Mouse (Mus musculus) cerebellum, adult 11 months (tissue): Measurements from ENCODE around the gene Dtx3l.
"Not testable (repeated sequence)": the region's sequence is repeated elsewhere in the genome, so short reads cannot be mapped to it uniquely, and the experiment has no call there.

Experiments used
- DNase-seq: peaks from one replicate; pipeline ENCODE4 v3.0.0; 2022

Gene Dtx3l

DNA sequence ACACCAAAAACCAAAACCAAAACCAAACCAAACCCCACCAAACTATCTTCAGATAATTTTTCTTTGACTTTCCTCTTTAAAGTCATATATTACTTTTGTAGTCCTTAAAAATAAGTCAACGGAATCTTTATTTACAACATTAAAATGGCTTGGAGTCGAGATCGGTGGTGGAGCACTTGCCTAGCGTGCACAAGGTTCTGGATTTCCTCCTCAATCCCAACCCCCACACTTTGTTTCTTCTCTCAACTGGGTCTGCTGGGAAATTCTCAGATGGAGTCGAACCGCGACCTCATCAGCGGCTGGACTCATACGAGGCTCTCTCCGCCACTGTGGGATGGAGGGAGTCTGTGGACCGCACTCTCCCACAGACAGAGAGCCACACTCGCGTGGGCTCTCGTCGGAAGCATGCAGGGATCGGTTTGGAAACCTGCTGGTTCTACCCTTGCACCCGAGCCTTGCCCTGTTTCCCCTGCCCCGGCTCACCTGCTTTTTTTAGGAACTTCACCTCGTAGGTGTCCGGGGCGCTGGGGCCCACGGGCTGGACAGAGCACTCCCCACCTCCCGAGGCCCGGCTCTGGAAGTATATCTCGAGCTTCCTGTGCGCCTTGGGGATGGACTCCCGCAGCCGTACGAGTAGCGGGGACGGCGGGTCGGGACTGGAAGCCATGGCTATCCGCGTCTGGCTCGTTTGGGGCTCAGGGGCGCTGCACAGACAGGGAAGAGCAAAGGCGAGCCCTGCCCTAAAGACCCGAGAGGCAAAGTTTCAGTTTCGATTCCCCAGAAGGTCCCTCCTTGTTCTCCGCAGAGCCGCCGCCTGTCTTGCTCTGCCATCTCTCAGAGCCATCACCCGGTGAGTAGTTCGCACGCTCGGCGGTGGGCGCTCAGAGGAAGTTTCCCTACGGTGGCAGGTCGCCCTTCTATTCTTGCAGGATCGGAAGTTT lies at the start of gene Dtx3l, which contains the start of gene Parp9:
Gene Dtx3l, minus strand, starts transcription at position 941 of the 941 bp plus-strand sequence.
Gene Parp9, plus strand, starts transcription at position 260 of the 941 bp plus-strand sequence.
- peak; percentile 19 for DNase-seq

GRCm38 (mm10) chr16:35987930-35988329 lies 49.0 kb upstream of the Dtx3l start:
- DNase-seq: no peak

DNA sequence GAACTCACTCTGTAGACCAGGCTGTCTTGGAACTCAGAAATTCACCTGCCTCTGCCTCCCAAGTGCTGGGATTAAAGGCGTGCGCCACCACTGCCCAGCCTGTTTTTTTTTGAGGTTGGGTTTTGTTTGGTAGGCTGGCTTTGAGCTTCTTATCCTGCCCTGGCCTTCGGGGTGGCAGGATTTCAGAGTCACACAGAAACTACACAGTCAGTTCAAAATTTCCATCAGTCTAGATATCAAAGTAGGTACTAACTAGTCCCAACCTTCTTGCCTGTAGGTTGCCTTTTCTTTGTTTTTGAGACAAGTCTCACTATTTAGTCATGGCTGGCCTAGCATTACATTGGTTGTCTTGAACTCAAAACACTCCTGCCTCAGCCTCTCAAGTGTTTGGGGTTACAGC lies 45.5 kb upstream of the Dtx3l start:
- no peak for DNase-seq

GRCm38 (mm10) chr16:35983517-35984101 lies 44.7 kb upstream of the Dtx3l start:
- peak; percentile 73 for DNase-seq

- peak; percentile 90 for DNase-seq
Measured at GRCm38 (mm10) chr16:35982902-35983516, 44.1 kb upstream of the Dtx3l start.

DNA sequence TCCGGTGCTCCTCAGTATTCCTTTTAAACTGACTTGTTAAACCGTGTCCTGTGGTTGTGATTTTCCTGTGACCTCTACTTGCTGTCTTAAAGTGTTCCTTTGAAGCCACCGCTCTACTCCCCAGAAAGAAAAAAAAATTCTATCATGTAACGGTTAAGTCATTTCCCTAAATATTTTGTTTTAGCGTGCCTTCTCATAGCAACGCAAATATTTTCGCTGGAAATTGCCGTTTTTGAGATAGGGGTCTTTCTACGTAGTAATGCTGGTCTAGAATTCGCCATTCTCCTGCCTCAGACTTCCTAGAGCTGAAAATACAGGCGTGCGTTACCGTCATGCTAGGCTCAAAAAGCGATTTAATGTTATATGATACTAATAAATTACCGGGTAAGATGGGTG lies 43.6 kb upstream of the Dtx3l start:
- DNase-seq: no peak

GRCm38 (mm10) chr16:35981363-35981821 lies 42.4 kb upstream of the Dtx3l start:
- DNase-seq: peak; percentile 99

- DNase-seq: not testable (repeated sequence)
Measured at GRCm38 (mm10) chr16:35978450-35978849, 39.5 kb upstream of the Dtx3l start, which contains the start of gene Kpna1. TSS of gene Kpna1 (plus strand) at chr16:35978750.

DNA sequence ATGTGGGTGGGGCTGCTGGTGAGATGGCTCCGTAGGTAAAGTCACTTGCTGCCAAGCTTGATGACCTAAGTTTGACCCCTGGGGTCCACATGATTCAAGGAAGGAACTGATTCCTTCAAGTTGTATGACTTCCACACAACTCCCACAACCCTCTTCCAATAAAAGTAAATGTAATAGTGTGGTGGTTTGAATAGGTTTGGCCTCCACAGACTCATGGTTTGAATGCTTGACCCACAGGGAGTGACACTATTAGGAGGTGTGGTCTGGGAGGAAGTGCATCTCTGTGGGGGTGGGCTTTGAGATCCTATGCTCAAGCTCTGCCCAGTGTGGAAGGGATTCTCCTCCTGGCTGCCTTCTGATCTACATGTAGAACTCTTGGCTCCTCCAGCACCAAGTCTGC lies 35.1 kb upstream of the Dtx3l start:
- no peak for DNase-seq

DNA sequence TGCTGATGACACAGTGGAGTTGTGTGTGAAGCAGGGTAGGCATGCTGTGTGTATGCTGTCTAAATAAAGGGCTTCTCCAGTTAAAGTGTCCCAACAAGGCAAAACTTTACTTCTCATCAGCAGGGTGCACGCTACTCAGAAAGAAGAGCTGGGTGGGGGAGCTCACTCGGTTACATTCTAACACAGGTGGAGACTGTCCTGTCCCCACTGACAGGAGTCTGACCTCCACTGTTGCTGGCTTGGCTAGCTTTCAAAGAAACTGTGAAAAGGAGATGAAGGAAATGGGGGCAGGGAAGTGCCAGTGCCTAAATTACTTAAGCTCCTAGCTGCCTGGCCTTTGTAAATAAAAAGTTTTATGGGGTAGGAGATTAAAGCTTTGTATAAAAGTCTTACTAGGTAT lies 29.2 kb upstream of the Dtx3l start:
- DNase-seq: no peak

GRCm38 (mm10) chr16:35967319-35967718 lies 28.4 kb upstream of the Dtx3l start:
- DNase-seq: no peak

DNA sequence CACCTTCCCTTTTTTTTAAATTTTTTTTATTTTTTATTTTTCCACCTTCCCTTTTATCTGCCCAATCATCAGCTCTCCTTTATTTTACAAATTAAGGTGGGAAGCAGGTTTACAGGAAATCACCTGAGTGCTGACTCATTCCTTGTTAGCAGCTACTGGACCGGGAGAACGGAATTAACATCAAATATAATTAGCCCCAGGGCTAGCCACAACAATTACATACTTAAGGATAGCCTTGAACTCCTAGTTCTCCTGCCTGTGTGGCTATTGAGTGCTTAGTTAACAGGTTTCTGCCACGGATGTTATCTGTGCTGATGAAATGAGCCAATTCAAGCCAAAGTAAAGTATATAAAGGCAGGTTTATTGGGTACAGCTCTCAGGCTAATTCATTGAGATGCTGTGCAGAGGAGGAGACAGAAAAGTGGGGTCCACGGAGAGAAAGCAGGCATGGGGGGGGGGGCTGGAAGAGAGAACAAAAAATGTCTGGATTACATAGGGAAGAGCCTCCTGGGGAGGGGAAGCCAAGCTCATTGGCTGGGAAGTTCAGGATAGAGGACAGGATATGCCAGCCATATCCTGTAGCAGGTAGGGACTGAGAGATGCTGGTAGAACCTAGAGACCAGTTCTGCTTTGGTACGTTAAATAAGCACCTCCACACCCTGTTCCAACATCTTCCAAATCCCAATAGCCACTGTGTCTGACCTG lies 27.6 kb upstream of the Dtx3l start:
- DNase-seq: no peak

DNA sequence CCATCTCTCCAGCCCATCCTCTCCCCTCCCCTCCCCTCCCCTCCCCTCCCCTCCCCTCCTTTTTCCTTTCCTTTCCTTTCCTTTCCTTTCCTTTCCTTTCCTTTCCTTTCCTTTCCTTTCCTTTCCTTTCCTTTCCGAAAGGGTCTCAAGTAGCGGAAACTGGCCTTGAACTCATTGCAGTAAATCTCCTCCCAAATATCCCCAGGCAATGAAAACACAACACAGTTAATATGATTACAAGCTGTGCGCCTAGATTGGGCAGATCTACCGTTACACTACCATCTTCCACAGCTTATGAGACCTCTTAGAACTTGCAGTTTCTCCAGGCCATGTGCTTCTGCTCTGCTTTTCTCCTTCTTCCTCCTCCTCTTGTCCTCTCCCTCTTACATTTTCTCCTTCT lies 27.0 kb upstream of the Dtx3l start:
- not testable (repeated sequence) for DNase-seq

DNA sequence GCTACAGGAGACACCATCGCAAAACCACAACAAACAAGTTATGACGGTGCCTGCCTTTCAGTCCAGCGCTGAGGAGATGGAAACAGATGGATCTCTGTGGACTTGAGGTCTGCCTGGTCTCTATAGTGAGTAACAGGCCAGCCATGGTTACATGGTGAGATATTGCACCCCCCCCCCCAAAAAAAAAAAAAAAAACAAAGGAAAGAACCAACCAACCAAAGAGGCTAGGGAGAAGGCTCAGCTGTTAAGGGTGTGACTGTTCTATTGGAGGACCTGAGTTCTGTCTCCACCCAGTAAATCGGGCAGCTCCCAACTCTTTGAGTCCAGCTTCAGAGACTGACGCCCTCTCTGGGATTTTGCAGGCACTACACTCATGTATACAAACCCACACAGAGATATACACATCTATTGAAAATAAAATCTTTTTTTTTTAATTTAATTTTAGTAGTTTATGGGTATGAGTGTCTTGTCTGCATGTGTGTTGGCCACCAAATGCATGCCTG lies 13.7 kb upstream of the Dtx3l start:
- DNase-seq: no peak

GRCm38 (mm10) chr16:35951216-35951615 lies 12.3 kb upstream of the Dtx3l start:
- DNase-seq: no peak

GRCm38 (mm10) chr16:35949264-35949663 lies 10.3 kb upstream of the Dtx3l start:
- DNase-seq: no peak

- DNase-seq: no peak
Measured at GRCm38 (mm10) chr16:35941382-35941781, 2.4 kb upstream of the Dtx3l start.

GRCm38 (mm10) chr16:35939690-35940089 lies 739 bp upstream of the Dtx3l start:
- DNase-seq: peak; percentile 46

DNA sequence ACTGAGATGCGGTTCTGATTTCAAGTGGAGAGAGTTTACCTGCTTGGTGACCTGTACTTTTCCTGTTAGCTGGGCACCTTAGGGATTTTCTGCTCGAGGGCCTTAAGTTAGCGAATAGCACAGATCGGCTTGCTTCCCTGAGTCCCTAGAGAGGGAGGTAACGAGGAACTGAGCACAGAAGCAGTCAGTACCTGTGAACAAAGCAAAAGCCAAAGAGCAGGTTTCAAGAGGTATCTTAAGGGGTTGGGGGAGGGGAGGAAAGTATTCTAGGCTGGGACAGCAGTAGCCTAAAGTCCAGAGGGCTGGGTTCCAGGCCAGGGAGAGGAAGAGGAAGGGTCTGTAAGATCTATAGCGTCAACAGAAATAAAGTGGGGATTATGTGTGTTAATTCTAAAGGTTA lies 310 bp upstream of the Dtx3l start:
- DNase-seq: no peak

DNA sequence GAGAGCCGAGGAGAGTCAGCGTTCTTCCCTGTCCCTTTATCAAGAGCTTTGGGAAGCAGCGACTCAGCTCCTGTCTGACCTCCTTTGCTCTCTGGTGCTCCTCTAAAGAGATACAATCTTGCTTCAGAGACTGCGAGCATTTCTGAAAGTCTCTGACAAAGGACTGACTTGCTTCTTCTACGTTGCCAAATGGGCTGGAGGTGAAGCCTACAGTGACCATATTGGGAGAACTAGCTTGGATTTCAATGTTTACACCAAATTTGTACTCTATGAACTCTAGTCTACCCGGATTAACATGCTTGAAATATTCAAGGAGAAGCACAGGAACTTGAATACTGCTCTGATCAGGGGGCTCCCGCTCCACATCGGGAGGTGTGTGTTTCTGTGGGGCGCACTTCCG lies 5.8 kb downstream of the Dtx3l start:
- DNase-seq: no peak

DNA sequence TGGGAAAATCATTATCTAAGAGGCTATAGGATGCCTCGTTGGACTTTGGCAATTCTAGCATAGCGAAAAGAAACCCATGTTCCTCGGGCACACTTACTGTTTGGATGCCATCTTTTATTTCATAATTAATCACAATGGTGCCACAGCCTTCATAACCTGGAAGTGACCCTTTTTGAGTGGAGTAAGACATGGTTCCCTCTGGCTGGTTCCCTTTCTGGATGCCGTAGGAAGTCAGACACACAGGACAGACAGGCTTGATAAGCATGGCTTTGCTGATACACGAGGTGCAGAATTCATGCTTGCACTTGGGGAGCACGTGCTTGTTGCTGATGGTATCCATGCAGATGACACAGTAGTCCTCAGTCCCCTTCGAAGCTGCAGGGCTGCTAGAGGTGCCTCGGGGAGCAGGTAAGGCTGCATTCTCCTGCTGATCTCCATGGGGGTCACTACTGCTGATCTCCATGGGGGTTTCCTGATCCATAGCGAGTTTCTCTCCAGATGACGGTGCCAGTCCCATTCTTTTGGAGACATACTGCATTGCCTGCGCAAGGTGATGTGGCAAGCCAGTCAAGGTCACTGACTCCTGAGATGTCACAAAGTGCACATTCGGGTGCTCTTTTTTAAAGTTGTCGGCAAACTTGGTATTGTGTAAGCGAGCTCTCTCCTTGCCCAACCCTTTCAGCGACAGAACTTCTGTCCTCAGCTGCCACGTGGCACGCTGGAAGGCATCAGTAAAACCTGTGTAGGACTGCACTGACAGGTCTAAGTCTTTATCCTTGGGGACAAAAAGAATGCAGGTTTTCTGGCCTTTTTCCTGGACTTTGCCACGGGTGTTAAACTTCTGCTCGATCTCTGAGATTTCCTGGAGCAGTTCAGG lies 6.5 kb downstream of the Dtx3l start:
- no peak for DNase-seq

DNA sequence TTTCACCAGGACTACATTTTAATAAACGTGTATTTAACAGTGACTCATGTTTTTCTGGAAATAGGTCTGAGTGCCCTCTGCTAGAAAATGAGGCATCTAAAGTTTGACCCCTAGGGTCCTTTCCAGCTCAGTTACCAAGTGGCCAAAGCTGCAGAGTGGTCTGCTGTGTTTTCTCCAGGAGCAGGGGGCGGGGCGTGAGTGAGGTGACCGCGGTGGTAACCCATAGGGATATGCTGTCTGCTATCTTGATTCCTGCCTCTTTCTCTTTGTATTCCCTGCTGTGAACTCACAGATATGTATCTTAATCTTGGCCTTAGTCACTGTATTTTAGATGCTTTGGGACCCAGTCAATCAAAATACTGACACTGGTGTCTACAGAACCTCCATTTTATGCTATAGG lies 14.6 kb downstream of the Dtx3l start:
- DNase-seq: no peak
